Mouse (Mus musculus) embryonic stem cell, embryonic (primary cell): Measurements from ENCODE around the gene Tulp4.
"Not testable (repeated sequence)": the region's sequence is repeated elsewhere in the genome, so short reads cannot be mapped to it uniquely, and the experiment has no call there.

Experiments used
- CTCF ChIA-PET, 4 experiments: fragments of 300-600 bp in 2 of 4; fragments of 350-600 bp in 2 of 4; sonication (Branson Sonifier 250); formaldehyde crosslinking; loops; one replicate each; lab custom pipeline; 2022; ENCODE audit warnings: inconsistent platforms in 2 of 4; lab: Charles Lee
- POLR2A ChIA-PET, 4 experiments: fragments of 300-600 bp in 2 of 4; fragments of 350-600 bp in 2 of 4; sonication (Branson Sonifier 250); formaldehyde crosslinking; loops; one replicate each; lab custom pipeline; 2022; ENCODE audit warnings: antibody characterized with exemption in 4 of 4, inconsistent platforms in 1 of 4; lab: Charles Lee

Tulp4 gene

GRCm38 (mm10) chr17:6289045-6289444 lies 182.8 kb downstream of the Tulp4 start:
- CTCF ChIA-PET, POLR2A ChIA-PET: not testable (repeated sequence)

GRCm38 (mm10) chr17:6293882-6294281 lies 187.6 kb downstream of the Tulp4 start:
- CTCF ChIA-PET, POLR2A ChIA-PET: not testable (repeated sequence)

GRCm38 (mm10) chr17:6297060-6297795 lies 191.0 kb downstream of the Tulp4 start:
- POLR2A ChIA-PET, CTCF ChIA-PET: not testable (repeated sequence)

GRCm38 (mm10) chr17:6300190-6300863 lies 194.1 kb downstream of the Tulp4 start:
- POLR2A ChIA-PET, CTCF ChIA-PET: not testable (repeated sequence)
